Mouse (Mus musculus) limb, embryonic 15.5 days (tissue): ENCODE results near the gene Vcl. TPM values are rescaled to one million over a fixed set of nuclear protein-coding genes. Genes with fewer than 3 reads are reported as not detected.

Source experiments
- ATAC-seq: fragments of 200-750 bp; cut with Nextera tagmentation; 2 replicates; pipeline ENCODE4 v1.8.0; 2017; ENCODE audit warnings: low read depth, moderate TSS enrichment; ENCODE audit not compliant: insufficient number of reproducible peaks, low FRiP score, low TSS enrichment
- H3K27ac ChIP-seq: fragments of 300-500 bp; sonication (generic); 2 replicates; pipeline ENCODE4 v1.5.1; 2015; ENCODE audit warnings: moderate library complexity, mild to moderate bottlenecking, inconsistent platforms
- H3K27me3 ChIP-seq: fragments of 300-500 bp; sonication (generic); 2 replicates; pipeline ENCODE4 v1.6.1; 2015; ENCODE audit warnings: inconsistent platforms
- H3K36me3 ChIP-seq: fragments of 300-500 bp; sonication (generic); 2 replicates; pipeline ENCODE4 v1.6.1; 2015; ENCODE audit warnings: inconsistent platforms
- H3K4me1 ChIP-seq: fragments of 300-500 bp; sonication (generic); 2 replicates; pipeline ENCODE4 v1.6.1; 2015; ENCODE audit warnings: inconsistent platforms
- H3K4me2 ChIP-seq: fragments of 300-500 bp; sonication (generic); 2 replicates; pipeline ENCODE4 v1.6.1; 2015; ENCODE audit warnings: mild to moderate bottlenecking, inconsistent platforms
- H3K4me3 ChIP-seq: fragments of 300-500 bp; sonication (generic); 2 replicates; pipeline ENCODE4 v1.5.1; 2015; ENCODE audit warnings: mild to moderate bottlenecking, inconsistent platforms
- H3K9ac ChIP-seq: fragments of 300-500 bp; sonication (generic); 2 replicates; pipeline ENCODE4 v1.6.1; 2015; ENCODE audit warnings: inconsistent platforms
- H3K9me3 ChIP-seq: fragments of 300-500 bp; sonication (generic); 2 replicates; pipeline ENCODE4 v1.6.1; 2016; ENCODE audit warnings: inconsistent platforms
- WGBS: fragments of 180-500 bp; shearing (Covaris S2); methylation state at CpG from one replicate; pipeline ENCODE4 v1.1.7; 2015; 5-methylcytosine and 5-hydroxymethylcytosine counted together
- polyA plus RNA-seq: library from polyadenylated mRNA; unstranded; fragments of >200 nt; fragmentation: Nextera tagmentation; extraction: Ambion mirVana; gene quantifications from 2 replicates; pipeline ENCODE4 v1.2.1, GENCODE M21; 2015

Vcl gene
- polyA plus RNA-seq, 1 experiment from 2014 or later: 56.4 TPM

- Histone ChIP-seq H3K9me3 (no peaks in the 10 kb centered on the region), H3K9ac (no peak overlapping the region), H3K27ac (no peak overlapping the region), H3K4me2 (no peak overlapping the region), H3K36me3 (no peaks in the 10 kb centered on the region), H3K27me3 (no peaks in the 10 kb centered on the region), H3K4me3 (no peak overlapping the region), H3K4me1 (no peaks in the 10 kb centered on the region)
- no peak for ATAC-seq
- WGBS: 86% methylated on average over 7 of the region's 7 CpGs
Observed at GRCm38 (mm10) chr14:20916625-20917612, 12.3 kb upstream of the Vcl start.

- no peak overlapping the region for H3K27ac ChIP-seq
- no peaks in the 10 kb centered on the region for H3K4me1 ChIP-seq
- no peak overlapping the region for H3K9ac ChIP-seq
- 80% methylated on average over 5 of the region's 5 CpGs for WGBS
- no peak for ATAC-seq
- no peaks in the 10 kb centered on the region for H3K9me3 ChIP-seq
- H3K4me2 ChIP-seq: no peak overlapping the region
- H3K4me3 ChIP-seq: no peak overlapping the region
- H3K27me3 ChIP-seq: no peaks in the 10 kb centered on the region
- H3K36me3 ChIP-seq: no peaks in the 10 kb centered on the region
Observed at GRCm38 (mm10) chr14:20924071-20924789, 5.0 kb upstream of the Vcl start.

GRCm38 (mm10) chr14:20927470-20928307, 1.5 kb upstream of the Vcl start:
- H3K4me2 ChIP-seq: no peak overlapping the region
- H3K27me3 ChIP-seq: no peaks in the 10 kb centered on the region
- no peaks in the 10 kb centered on the region for H3K36me3 ChIP-seq
- no peak for ATAC-seq
- no peak overlapping the region for H3K27ac ChIP-seq
- no peaks in the 10 kb centered on the region for H3K9me3 ChIP-seq
- H3K4me1 ChIP-seq: peaks cover 15% of the 10 kb centered on the region
- WGBS: 84% methylated on average over 4 of the region's 4 CpGs
- no peak overlapping the region for H3K9ac ChIP-seq
- H3K4me3 ChIP-seq: no peak overlapping the region

GRCm38 (mm10) chr14:20928308-20928685, 901 bp upstream of the Vcl start:
- Histone ChIP-seq H3K4me3 (peak overlapping the region; percentile 97), H3K27ac (peak overlapping the region; percentile 81; the same call in 1 of the 2 replicates), H3K9ac (no peak overlapping the region), H3K27me3 (no peaks in the 10 kb centered on the region), H3K4me2 (peak overlapping the region; percentile 78), H3K36me3 (no peaks in the 10 kb centered on the region), H3K4me1 (peaks cover 15% of the 10 kb centered on the region), H3K9me3 (no peaks in the 10 kb centered on the region)
- ATAC-seq: no peak
- 16% methylated on average over 4 of the region's 4 CpGs for WGBS

- Histone ChIP-seq H3K9me3 (no peaks in the 10 kb centered on the region), H3K36me3 (no peaks in the 10 kb centered on the region), H3K27ac (peak overlapping the region; percentile 87), H3K4me3 (peak overlapping the region; percentile 97), H3K9ac (peak overlapping the region; percentile 69), H3K4me2 (peak overlapping the region; percentile 78), H3K4me1 (peaks cover 15% of the 10 kb centered on the region), H3K27me3 (no peaks in the 10 kb centered on the region)
- ATAC-seq: no peak
- WGBS: under 1% methylated on average over 19 of the region's 19 CpGs
Observed at GRCm38 (mm10) chr14:20929814-20930434, 726 bp downstream of the Vcl start.

- peaks cover 15% of the 10 kb centered on the region for H3K4me1 ChIP-seq
- H3K27ac ChIP-seq: peak overlapping the region; percentile 87
- peak overlapping the region; percentile 78 for H3K4me2 ChIP-seq
- no peaks in the 10 kb centered on the region for H3K36me3 ChIP-seq
- H3K27me3 ChIP-seq: no peaks in the 10 kb centered on the region
- no peaks in the 10 kb centered on the region for H3K9me3 ChIP-seq
- peak overlapping the region; percentile 69 for H3K9ac ChIP-seq
- ATAC-seq: no peak
- H3K4me3 ChIP-seq: peak overlapping the region; percentile 97
- 23% methylated on average over 8 of the region's 8 CpGs for WGBS
Observed at GRCm38 (mm10) chr14:20930481-20931391, 1.5 kb downstream of the Vcl start.

- peak; percentile 58; the same call in 1 of the 2 replicates for ATAC-seq
Observed at GRCm38 (mm10) chr14:20938424-20938823, 9.2 kb downstream of the Vcl start.

GRCm38 (mm10) chr14:20938860-20939259, 9.7 kb downstream of the Vcl start:
- Histone ChIP-seq H3K4me1 (0 out of 2 replicates have a peak, but pooled peaks cover 9% of the 10 kb centered on the region), H3K4me3 (no peak overlapping the region), H3K9me3 (no peaks in the 10 kb centered on the region), H3K9ac (no peak overlapping the region), H3K4me2 (no peak overlapping the region), H3K36me3 (no peaks in the 10 kb centered on the region), H3K27ac (0 out of 2 replicates have a peak overlapping the region, but pooled peaks have one; percentile 17), H3K27me3 (no peaks in the 10 kb centered on the region)
- no peak for ATAC-seq
- WGBS: 9% methylated on average over 1 of the region's 1 CpGs

More at GRCm38 (mm10) chr14:20938424-20938823, 9.2 kb downstream of the Vcl start:
- WGBS: 13% methylated on average over 2 of the region's 2 CpGs
- no peaks in the 10 kb centered on the region for H3K27me3 ChIP-seq
- H3K27ac ChIP-seq: 0 out of 2 replicates have a peak overlapping the region, but pooled peaks have one; percentile 5
- 0 out of 2 replicates have a peak, but pooled peaks cover 9% of the 10 kb centered on the region for H3K4me1 ChIP-seq
- no peak overlapping the region for H3K4me2 ChIP-seq
- H3K4me3 ChIP-seq: no peak overlapping the region
- no peaks in the 10 kb centered on the region for H3K36me3 ChIP-seq
- H3K9ac ChIP-seq: no peak overlapping the region
- H3K9me3 ChIP-seq: no peaks in the 10 kb centered on the region

- ATAC-seq: no peak
- H3K4me2 ChIP-seq: no peak overlapping the region
- no peaks in the 10 kb centered on the region for H3K9me3 ChIP-seq
- no peaks in the 10 kb centered on the region for H3K27me3 ChIP-seq
- no peaks in the 10 kb centered on the region for H3K36me3 ChIP-seq
- H3K27ac ChIP-seq: no peak overlapping the region
- H3K4me3 ChIP-seq: no peak overlapping the region
- 82% methylated on average over 2 of the region's 2 CpGs for WGBS
- H3K4me1 ChIP-seq: 0 out of 2 replicates have a peak, but pooled peaks cover 9% of the 10 kb centered on the region
- no peak overlapping the region for H3K9ac ChIP-seq
Observed at GRCm38 (mm10) chr14:20945296-20945695, 16.1 kb downstream of the Vcl start.

GRCm38 (mm10) chr14:20956021-20956420, 26.8 kb downstream of the Vcl start:
- Histone ChIP-seq H3K36me3 (no peaks in the 10 kb centered on the region), H3K4me1 (peaks cover 4% of the 10 kb centered on the region; the same call in 1 of the 2 replicates), H3K4me3 (no peak overlapping the region), H3K4me2 (no peak overlapping the region), H3K27ac (no peak overlapping the region), H3K9ac (no peak overlapping the region), H3K9me3 (no peaks in the 10 kb centered on the region), H3K27me3 (no peaks in the 10 kb centered on the region)
- no peak for ATAC-seq
